Mouse (Mus musculus): ENCODE data around the gene Klk6.

DNA sequence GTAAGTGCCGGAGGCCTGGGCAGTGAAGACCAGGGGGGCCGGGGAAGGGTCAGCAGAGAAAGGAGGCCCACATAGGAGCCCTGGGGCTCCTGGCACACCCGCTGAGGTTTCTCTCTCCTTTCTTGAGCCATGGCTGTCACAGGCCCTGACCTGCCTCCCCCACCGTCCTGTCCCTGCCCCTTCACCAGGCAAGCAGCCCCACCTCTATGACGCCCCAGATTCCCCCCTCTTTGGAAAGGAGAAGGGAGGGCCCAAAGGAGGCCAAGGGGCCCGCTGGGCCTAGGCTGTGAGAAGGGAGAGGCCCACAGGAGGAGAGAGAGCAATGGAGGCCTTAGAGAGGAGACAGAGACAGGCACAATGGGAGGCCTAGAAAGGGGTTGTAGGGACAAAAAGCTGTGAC, 49.5 kb upstream of the Klk6 start:
- TF ChIP-seq CTCF (IDR thresholded peaks at IDR 0.05; ENCODE audit: low read depth, low read length) (no peak), GATA1 (IDR thresholded peaks at IDR 0.05; ENCODE audit: borderline replicate concordance, low read length) (no peak), GATA2 (IDR thresholded peaks at IDR 0.05; ENCODE audit: borderline replicate concordance, low read depth, low read length) (no peak), TAL1 (conservative IDR thresholded peaks at IDR 0.05; ENCODE audit: low read depth, low read length) (no peak), POLR2AphosphoS5 (IDR thresholded peaks at IDR 0.05; ENCODE audit: insufficient replicate concordance, low read depth, low read length) (no peak)

Measured in G1E (cell line).